Comparison of ENCODE assay signal across 20 mouse cellular contexts in genomic region chr12:45977691-45978414, GRCm38 (mm10).
"Had no signal": no experiment of that assay in that cellular context is flagged by ENCODE, and none has a peak within 500 bp of the region (broad histone marks: within the 10 kb centered on the region; RNA-seq: fewer than 3 reads in every experiment).

No protein-coding gene starts in this region.

- H3K9ac ChIP-seq: limb, embryonic 13.5 days; liver, embryonic 13.5 days; midbrain, embryonic 13.5 days; neural tube, embryonic 12.5 days; neural tube, embryonic 15.5 days had no signal

- H3K36me3 ChIP-seq: limb, embryonic 13.5 days; liver, embryonic 13.5 days; midbrain, embryonic 13.5 days; neural tube, embryonic 12.5 days; neural tube, embryonic 15.5 days had no signal

- H3K4me3 ChIP-seq: limb, embryonic 13.5 days; liver, embryonic 13.5 days; midbrain, embryonic 13.5 days; neural tube, embryonic 12.5 days; neural tube, embryonic 15.5 days had no signal

- ATAC-seq: midbrain, embryonic 13.5 days had no signal

- H3K27me3 ChIP-seq: limb, embryonic 13.5 days; liver, embryonic 13.5 days; midbrain, embryonic 13.5 days; neural tube, embryonic 12.5 days; neural tube, embryonic 15.5 days had no signal

- H3K4me1 ChIP-seq: limb, embryonic 13.5 days; liver, embryonic 13.5 days; midbrain, embryonic 13.5 days; neural tube, embryonic 12.5 days; neural tube, embryonic 15.5 days had no signal

- H3K27ac ChIP-seq: limb, embryonic 13.5 days; liver, embryonic 13.5 days; midbrain, embryonic 13.5 days; neural tube, embryonic 12.5 days; neural tube, embryonic 15.5 days; stomach, postnatal 0 days had no signal

- H3K4me2 ChIP-seq: limb, embryonic 13.5 days; liver, embryonic 13.5 days; midbrain, embryonic 13.5 days; neural tube, embryonic 12.5 days; neural tube, embryonic 15.5 days had no signal

- DNase-seq: kidney, adult 11 months; kidney, adult 9 months; kidney, postnatal 14 days; kidney, postnatal 4 days; left cerebral cortex, postnatal 4 days; liver, embryonic 13.5 days; lung, adult 2 months; lung, postnatal 14 days; lung, postnatal 4 days; right cerebral cortex, adult 18-20 months; right cerebral cortex, postnatal 14 days; right cerebral cortex, postnatal 4 days; thymus, adult 2 months; thymus, postnatal 14 days; thymus, postnatal 4 days had no signal

- H3K9me3 ChIP-seq: limb, embryonic 13.5 days; liver, embryonic 13.5 days; midbrain, embryonic 13.5 days; neural tube, embryonic 12.5 days; neural tube, embryonic 15.5 days had no signal
